ENCODE assay signal across 25 mouse cellular contexts in the genomic region with DNA sequence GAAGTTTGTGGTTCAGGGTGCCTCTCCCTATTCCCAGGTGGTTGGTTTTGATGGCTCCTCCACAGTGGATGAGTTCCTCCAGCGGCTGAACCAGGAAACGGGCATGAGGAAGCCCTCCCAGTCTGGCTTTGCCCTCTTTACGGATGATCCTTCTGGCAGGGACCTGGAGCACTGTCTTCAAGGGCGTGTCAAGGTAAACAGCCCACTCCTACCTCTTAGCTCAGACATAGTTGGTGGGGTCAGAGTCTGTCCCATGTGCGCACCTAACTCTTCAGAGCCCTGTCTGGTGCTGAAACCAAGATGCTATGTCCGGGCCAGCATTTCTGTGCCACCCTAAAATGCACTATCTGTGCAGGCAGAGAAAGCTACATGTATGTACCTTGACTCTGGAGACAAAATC. TPM values are rescaled to one million over a fixed set of nuclear protein-coding genes. Genes with fewer than 3 reads are reported as not detected.
"Had no signal": no experiment of that assay in that cellular context is flagged by ENCODE, and none has a peak within 500 bp of the region (broad histone marks: within the 10 kb centered on the region; RNA-seq: fewer than 3 reads in every experiment).

No protein-coding gene starts in this region.

- DNase-seq: gastrocnemius, adult 2 months; gastrocnemius, postnatal 10 days; gastrocnemius, postnatal 25 days; heart, adult 18-20 months; heart, postnatal 14 days; heart, postnatal 36 days; kidney, adult 18-20 months; kidney, adult 8-10 months; kidney, postnatal 10 days; kidney, postnatal 25 days; kidney, postnatal 4 days; left cerebral cortex, postnatal 4 days had no signal

- H3K4me2 ChIP-seq: heart, embryonic 11.5 days; heart, embryonic 13.5 days; heart, embryonic 15.5 days; hindbrain, embryonic 13.5 days; hindbrain, embryonic 15.5 days; limb, embryonic 13.5 days; limb, embryonic 15.5 days; liver, embryonic 12.5 days had no signal

- H3K27ac ChIP-seq: gastrocnemius, adult 2 months; heart, embryonic 13.5 days; heart, embryonic 15.5 days; hindbrain, embryonic 13.5 days; hindbrain, embryonic 15.5 days; hindbrain, postnatal 0 days; layer of hippocampus, adult 2 months; limb, embryonic 13.5 days; limb, embryonic 15.5 days; liver, embryonic 12.5 days; liver, embryonic 14.5 days had no signal

- H3K27me3 ChIP-seq: heart, embryonic 13.5 days; hindbrain, embryonic 13.5 days; hindbrain, embryonic 15.5 days; limb, embryonic 13.5 days; limb, embryonic 15.5 days; liver, embryonic 12.5 days had no signal

- H3K9ac ChIP-seq: heart, embryonic 13.5 days; heart, embryonic 15.5 days; hindbrain, embryonic 13.5 days; hindbrain, embryonic 15.5 days; limb, embryonic 13.5 days; limb, embryonic 15.5 days; liver, embryonic 12.5 days; liver, embryonic 14.5 days had no signal

- H3K9me3 ChIP-seq: heart, embryonic 13.5 days; heart, embryonic 15.5 days; hindbrain, embryonic 13.5 days; hindbrain, embryonic 15.5 days; limb, embryonic 13.5 days; limb, embryonic 15.5 days; liver, embryonic 12.5 days had no signal

- H3K4me3 ChIP-seq: gastrocnemius, adult 2 months; heart, embryonic 13.5 days; heart, embryonic 15.5 days; hindbrain, embryonic 13.5 days; hindbrain, embryonic 15.5 days; layer of hippocampus, adult 2 months; limb, embryonic 13.5 days; limb, embryonic 15.5 days; liver, embryonic 12.5 days had no signal

- ATAC-seq: hindbrain, postnatal 0 days; liver, embryonic 12.5 days had no signal

- H3K4me1 ChIP-seq: heart, embryonic 13.5 days; heart, embryonic 15.5 days; hindbrain, embryonic 13.5 days; hindbrain, embryonic 15.5 days; limb, embryonic 13.5 days; limb, embryonic 15.5 days; liver, embryonic 12.5 days had no signal

RNA-seq across cellular contexts. Expression of gene Arg2, which starts 57.2 kb away (rescaled TPM):
- total RNA-seq: gastrocnemius, adult 2 months; gastrocnemius, postnatal 10 days; gastrocnemius, postnatal 25 days; heart, adult 18-20 months; heart, postnatal 14 days; heart, postnatal 36 days had no signal
- polyA plus RNA-seq: heart, postnatal 0 days; liver, adult 2 months; liver, embryonic 14.5 days had no signal
